Mouse (Mus musculus) liver, postnatal 0 days (tissue): ENCODE data around the gene Kidins220.

Experiments
- CTCF ChIP-seq: sonication (generic); IDR thresholded peaks from 2 replicates; pipeline ENCODE4 v1.5.1; 2016; ENCODE audit warnings: antibody characterized with exemption, low read depth
- EP300 ChIP-seq: IDR thresholded peaks from 2 replicates; pipeline ENCODE4 v1.6.1; 2016; ENCODE audit warnings: antibody characterized with exemption, low read depth, mild to moderate bottlenecking

DNA sequence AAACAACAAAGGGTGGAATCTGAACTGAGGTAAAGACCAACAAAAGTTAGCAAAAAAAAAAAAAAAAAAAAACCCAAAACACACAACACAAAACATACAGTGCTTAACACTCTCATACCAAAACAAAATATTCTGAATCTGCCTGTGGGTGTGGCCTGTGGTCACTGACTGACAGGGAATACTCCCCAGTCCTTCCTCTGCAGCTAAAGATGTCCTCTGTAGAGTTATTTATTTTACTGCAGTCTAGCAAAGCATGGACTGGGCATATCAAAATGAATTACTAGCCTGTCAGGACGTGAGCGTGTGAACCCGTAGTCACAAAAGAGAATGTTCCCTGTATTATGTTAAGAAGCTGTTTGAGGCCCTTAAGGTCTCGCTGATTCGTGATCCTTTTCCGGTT is 87.5 kb downstream of the Kidins220 start:
- TF ChIP-seq EP300 (no peak), CTCF (no peak)
